Mouse (Mus musculus) limb, embryonic 11.5 days (tissue): Measurements from ENCODE around the gene Nin. TPM values are rescaled to one million over a fixed set of nuclear protein-coding genes. Genes with fewer than 3 reads are reported as not detected.
"Not testable (repeated sequence)": the region's sequence is repeated elsewhere in the genome, so short reads cannot be mapped to it uniquely, and the experiment has no call there.

Source experiments
- ATAC-seq: fragments of 200-750 bp; cut with Nextera tagmentation; 2 replicates; pipeline ENCODE4 v1.8.0; 2017; ENCODE audit warnings: low read depth; ENCODE audit not compliant: insufficient number of reproducible peaks, low FRiP score, low TSS enrichment
- DNase-seq: peaks from one replicate; pipeline ENCODE4 v3.0.0-alpha.2; 2015; ENCODE audit warnings: low spot score
- H3K27ac ChIP-seq: fragments of 300-500 bp; sonication (generic); replicated peaks from 2 replicates; pipeline ENCODE4 v1.5.1; 2014; ENCODE audit warnings: low read depth, mild to moderate bottlenecking, low read length
- H3K27me3 ChIP-seq: fragments of 300-500 bp; sonication (generic); 2 replicates; pipeline ENCODE4 v1.6.1; 2014; ENCODE audit warnings: mild to moderate bottlenecking, low read length, mixed read lengths; ENCODE audit not compliant: control insufficient read depth, insufficient read depth
- H3K36me3 ChIP-seq: fragments of 300-500 bp; sonication (generic); 2 replicates; pipeline ENCODE4 v1.6.1; 2014; ENCODE audit warnings: mild to moderate bottlenecking, low read length, moderate library complexity, mixed read lengths; ENCODE audit not compliant: control insufficient read depth, insufficient read depth
- H3K4me1 ChIP-seq: fragments of 300-500 bp; sonication (generic); 2 replicates; pipeline ENCODE4 v1.6.1; 2014; ENCODE audit warnings: low read length, mixed read lengths; ENCODE audit not compliant: control insufficient read depth, insufficient read depth
- H3K4me2 ChIP-seq: fragments of 300-500 bp; sonication (generic); 2 replicates; pipeline ENCODE4 v1.6.1; 2014; ENCODE audit warnings: low read depth, mild to moderate bottlenecking, moderate library complexity; ENCODE audit not compliant: severe bottlenecking
- H3K4me3 ChIP-seq: fragments of 300-500 bp; sonication (generic); 2 replicates; pipeline ENCODE4 v1.5.1; 2014; ENCODE audit warnings: low read depth, low read length
- H3K9ac ChIP-seq: fragments of 300-500 bp; sonication (generic); 2 replicates; pipeline ENCODE4 v1.6.1; 2014; ENCODE audit warnings: mild to moderate bottlenecking, low read length
- H3K9me3 ChIP-seq: fragments of 300-500 bp; sonication (generic); 2 replicates; pipeline ENCODE4 v1.6.1; 2016; ENCODE audit warnings: low read length; ENCODE audit not compliant: control insufficient read depth
- WGBS: fragments of 180-500 bp; shearing (Covaris S2); extraction: QIAGEN DNeasy Blood & Tissue Kit; methylation state at CpG from one replicate; pipeline ENCODE4 v1.1.7; 2014; 5-methylcytosine and 5-hydroxymethylcytosine counted together
- polyA plus RNA-seq: library from polyadenylated mRNA; unstranded; fragments of >200 nt; fragmentation: Nextera tagmentation; extraction: Ambion mirVana; gene quantifications from 2 replicates; pipeline ENCODE4 v1.2.1, GENCODE M21; 2014

Gene Nin
- polyA plus RNA-seq, 1 experiment from 2014 or later = 10.1 TPM

DNA sequence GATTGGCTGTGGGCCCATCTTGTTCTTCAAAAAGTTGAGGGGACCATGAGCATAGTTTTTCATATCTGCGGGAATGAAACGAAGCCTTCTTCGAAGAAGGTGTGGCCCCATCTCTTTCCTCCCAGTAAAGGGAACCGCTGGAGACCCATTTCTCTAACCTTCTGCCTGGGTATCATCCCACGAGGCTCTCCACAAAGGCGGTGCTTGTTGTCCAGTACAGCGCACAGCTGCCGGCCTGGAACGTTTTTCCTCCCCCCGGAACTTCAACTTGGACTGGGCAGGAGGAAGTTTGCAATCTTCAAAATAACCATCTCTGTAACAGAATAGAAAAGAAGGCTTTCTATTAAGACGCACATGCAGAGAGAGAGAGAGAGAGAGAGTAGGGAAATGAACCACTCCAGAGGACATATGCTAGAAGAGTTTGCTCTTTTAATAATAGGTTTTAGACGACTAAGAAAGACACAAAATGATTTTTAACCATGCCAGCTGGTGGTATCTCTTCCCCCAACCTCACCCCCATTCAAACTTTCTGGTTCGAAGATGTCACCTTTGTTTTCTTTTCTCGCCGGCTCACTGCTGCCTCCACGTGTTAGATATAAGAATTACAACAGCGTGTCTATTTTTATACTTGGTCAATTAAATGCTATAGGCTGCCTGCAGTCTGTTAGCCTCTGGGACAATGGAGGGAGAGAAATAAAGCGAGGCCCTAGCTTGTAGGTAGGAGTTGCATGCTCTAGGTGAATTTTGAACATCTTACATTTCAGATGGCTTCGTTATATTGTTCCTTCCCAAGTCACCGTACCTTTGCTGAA is 31.3 kb upstream of the Nin start:
- no peaks in the 10 kb centered on the region for H3K9me3 ChIP-seq
- no peaks in the 10 kb centered on the region for H3K36me3 ChIP-seq
- DNase-seq (peak; percentile 70), ATAC-seq (no peak)
- WGBS = 55% methylated on average over 20 of the region's 20 CpGs
- no peak overlapping the region for H3K4me2 ChIP-seq
- H3K4me1 ChIP-seq = peaks cover 8% of the 10 kb centered on the region; the same call in 1 of the 2 replicates
- H3K4me3 ChIP-seq = no peak overlapping the region
- H3K27me3 ChIP-seq = no peaks in the 10 kb centered on the region
- H3K27ac ChIP-seq = no peak overlapping the region
- no peak overlapping the region for H3K9ac ChIP-seq

GRCm38 (mm10) chr12:70144106-70144587 is 30.6 kb upstream of the Nin start:
- not testable (repeated sequence) for H3K4me3 ChIP-seq, H3K27ac ChIP-seq, H3K36me3 ChIP-seq, H3K4me2 ChIP-seq, DNase-seq, H3K9me3 ChIP-seq, H3K27me3 ChIP-seq, ATAC-seq, H3K4me1 ChIP-seq, H3K9ac ChIP-seq
- WGBS = 50% methylated on average over 3 of the region's 3 CpGs

GRCm38 (mm10) chr12:70140993-70141576 is 27.6 kb upstream of the Nin start:
- DNase-seq = no peak
- Histone ChIP-seq H3K36me3 (no peaks in the 10 kb centered on the region), H3K27ac (no peak overlapping the region), H3K4me3 (no peak overlapping the region), H3K4me1 (no peaks in the 10 kb centered on the region), H3K4me2 (no peak overlapping the region), H3K9ac (no peak overlapping the region), H3K9me3 (no peaks in the 10 kb centered on the region), H3K27me3 (no peaks in the 10 kb centered on the region)
- no peak for ATAC-seq
- 94% methylated on average over 5 of the region's 5 CpGs for WGBS

GRCm38 (mm10) chr12:70140542-70140941 is 27.0 kb upstream of the Nin start:
- Histone ChIP-seq H3K27ac (no peak overlapping the region), H3K9ac (no peak overlapping the region), H3K4me3 (no peak overlapping the region), H3K36me3 (no peaks in the 10 kb centered on the region), H3K4me1 (no peaks in the 10 kb centered on the region), H3K27me3 (no peaks in the 10 kb centered on the region), H3K9me3 (no peaks in the 10 kb centered on the region), H3K4me2 (no peak overlapping the region)
- 98% methylated on average over 5 of the region's 5 CpGs for WGBS
- DNase-seq (no peak), ATAC-seq (no peak)

- H3K9ac ChIP-seq = no peak overlapping the region
- no peaks in the 10 kb centered on the region for H3K9me3 ChIP-seq
- WGBS = 54% methylated on average over 4 of the region's 4 CpGs
- ATAC-seq (no peak), DNase-seq (no peak)
- no peaks in the 10 kb centered on the region for H3K27me3 ChIP-seq
- H3K36me3 ChIP-seq = no peaks in the 10 kb centered on the region
- no peak overlapping the region for H3K27ac ChIP-seq
- no peak overlapping the region for H3K4me3 ChIP-seq
- no peak overlapping the region for H3K4me2 ChIP-seq
- no peaks in the 10 kb centered on the region for H3K4me1 ChIP-seq
These were observed 26.4 kb upstream of the Nin start for GRCm38 (mm10) chr12:70139871-70140270.

- WGBS = 88% methylated on average over 9 of the region's 9 CpGs
- no peak for ATAC-seq
- no peaks in the 10 kb centered on the region for H3K4me1 ChIP-seq
These were observed 24.1 kb upstream of the Nin start for GRCm38 (mm10) chr12:70137626-70138025.

GRCm38 (mm10) chr12:70137095-70137494 is 23.6 kb upstream of the Nin start:
- 84% methylated on average over 4 of the region's 4 CpGs for WGBS
- Histone ChIP-seq H3K9ac (no peak overlapping the region), H3K4me3 (no peak overlapping the region), H3K4me2 (no peak overlapping the region), H3K9me3 (no peaks in the 10 kb centered on the region), H3K36me3 (no peaks in the 10 kb centered on the region), H3K27ac (no peak overlapping the region), H3K27me3 (no peaks in the 10 kb centered on the region), H3K4me1 (no peaks in the 10 kb centered on the region)
- ATAC-seq = no peak
- no peak for DNase-seq

More at GRCm38 (mm10) chr12:70137626-70138025, 24.1 kb upstream of the Nin start:
- no peaks in the 10 kb centered on the region for H3K27me3 ChIP-seq
- DNase-seq = no peak
- H3K36me3 ChIP-seq = no peaks in the 10 kb centered on the region
- H3K9ac ChIP-seq = no peak overlapping the region
- no peak overlapping the region for H3K4me3 ChIP-seq
- no peak overlapping the region for H3K27ac ChIP-seq
- no peaks in the 10 kb centered on the region for H3K9me3 ChIP-seq
- H3K4me2 ChIP-seq = no peak overlapping the region

- DNase-seq = no peak
- ATAC-seq = no peak
- Histone ChIP-seq H3K4me2 (no peak overlapping the region), H3K27me3 (no peaks in the 10 kb centered on the region), H3K4me1 (no peaks in the 10 kb centered on the region), H3K27ac (no peak overlapping the region), H3K36me3 (no peaks in the 10 kb centered on the region), H3K9ac (no peak overlapping the region), H3K4me3 (no peak overlapping the region), H3K9me3 (no peaks in the 10 kb centered on the region)
- WGBS = 80% methylated on average over 12 of the region's 12 CpGs
These were observed 22.8 kb upstream of the Nin start for GRCm38 (mm10) chr12:70136185-70136756.
